Mouse (Mus musculus): ENCODE measurements around the gene Srrm4. TPM values are rescaled to one million over a fixed set of nuclear protein-coding genes. Genes with fewer than 3 reads are reported as not detected.

Srrm4 gene
- total RNA-seq, 2 experiments from 2014 or later = 2.8 to 2.9 TPM

DNA sequence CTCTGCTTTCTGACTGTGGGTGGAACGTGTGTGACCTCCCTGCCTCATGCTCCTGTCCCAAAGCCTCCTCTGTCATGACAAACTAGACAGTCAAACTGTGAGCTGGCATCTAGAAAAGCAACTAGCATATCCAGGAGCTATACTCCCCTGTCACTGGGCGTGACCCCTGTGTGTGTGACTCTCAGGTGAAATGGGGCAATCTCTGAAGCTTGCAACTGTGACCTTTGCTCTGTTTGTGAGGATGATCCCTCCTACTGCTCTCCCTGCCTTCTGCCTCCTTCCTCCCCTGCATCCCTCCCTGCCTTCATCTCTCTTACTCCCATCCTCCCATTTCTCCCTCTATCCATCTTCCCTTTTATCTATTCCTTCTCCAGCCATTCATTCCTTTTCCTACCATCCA is 187.6 kb downstream of the Srrm4 start:
- DNase-seq = no peak

DNA sequence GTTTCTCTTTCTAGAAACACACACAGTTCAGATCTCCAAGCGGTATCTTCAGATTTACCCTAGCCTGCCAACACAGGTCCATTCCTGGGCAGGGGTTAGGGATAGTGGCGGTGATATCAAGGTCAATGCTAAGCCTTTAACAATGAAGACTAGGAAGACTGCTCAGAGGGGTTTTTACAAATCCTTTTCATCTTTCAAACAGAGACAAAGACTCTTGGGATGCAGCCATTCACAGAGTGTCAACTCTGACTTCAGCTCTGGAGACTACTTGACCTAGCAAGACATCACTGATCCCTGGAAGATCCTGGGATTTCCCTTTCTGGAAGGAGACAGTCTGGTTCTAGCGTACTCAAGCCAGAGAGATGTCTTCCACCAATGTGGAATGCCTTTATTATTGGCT is 190.8 kb downstream of the Srrm4 start:
- DNase-seq = no peak

DNA sequence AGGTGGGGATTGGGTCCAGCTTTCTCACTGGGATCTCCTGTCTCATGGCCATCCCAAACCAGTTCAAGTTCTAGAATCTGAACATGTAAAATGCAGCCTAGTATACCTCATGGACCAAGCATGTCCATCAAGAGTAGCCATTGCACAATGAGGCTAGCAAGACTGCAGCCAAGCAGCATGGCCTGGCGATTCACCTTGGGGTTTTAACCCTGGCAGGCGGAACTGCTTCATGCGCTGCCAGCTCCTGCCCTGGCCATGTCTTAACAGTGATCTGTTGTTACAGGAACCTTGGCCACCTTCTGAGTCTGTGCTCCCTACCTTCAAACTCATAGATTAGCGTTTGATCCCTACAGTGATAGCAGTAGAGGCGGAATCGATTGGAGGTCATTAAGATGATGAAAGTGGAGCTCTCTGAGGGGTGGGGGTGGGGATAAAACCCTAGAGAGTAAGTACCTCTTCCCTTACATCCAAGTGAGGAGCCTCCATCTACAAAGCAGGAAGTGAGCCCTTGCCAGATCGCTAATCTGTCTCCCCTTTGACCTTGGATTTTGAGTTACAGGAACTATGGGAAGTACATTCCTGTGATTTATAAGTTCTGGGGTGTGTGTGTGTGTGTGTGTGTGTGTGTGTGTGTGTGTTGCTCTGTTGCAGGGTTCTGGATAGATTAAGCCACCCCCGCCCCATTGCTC is 191.4 kb downstream of the Srrm4 start:
- DNase-seq = peak; percentile 76

DNA sequence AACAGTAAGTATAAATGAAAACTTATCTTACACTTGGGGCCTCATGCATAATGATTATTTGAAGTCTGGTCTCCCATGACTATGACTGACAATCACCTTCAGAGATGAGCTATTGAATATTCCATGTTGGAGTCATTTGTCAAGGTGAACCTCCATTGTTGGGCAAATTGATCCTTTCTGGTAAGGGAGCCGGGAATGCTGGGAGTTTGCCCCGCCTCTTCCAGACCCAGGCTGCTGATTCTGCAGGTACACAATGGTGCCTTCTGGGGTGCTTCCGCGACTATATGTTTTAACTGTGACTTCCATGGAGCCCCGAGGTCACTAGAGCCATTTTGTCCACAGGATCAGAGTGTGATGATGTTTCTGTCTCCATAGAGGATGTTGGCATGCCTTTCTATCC is 195.5 kb downstream of the Srrm4 start:
- DNase-seq = no peak

DNA sequence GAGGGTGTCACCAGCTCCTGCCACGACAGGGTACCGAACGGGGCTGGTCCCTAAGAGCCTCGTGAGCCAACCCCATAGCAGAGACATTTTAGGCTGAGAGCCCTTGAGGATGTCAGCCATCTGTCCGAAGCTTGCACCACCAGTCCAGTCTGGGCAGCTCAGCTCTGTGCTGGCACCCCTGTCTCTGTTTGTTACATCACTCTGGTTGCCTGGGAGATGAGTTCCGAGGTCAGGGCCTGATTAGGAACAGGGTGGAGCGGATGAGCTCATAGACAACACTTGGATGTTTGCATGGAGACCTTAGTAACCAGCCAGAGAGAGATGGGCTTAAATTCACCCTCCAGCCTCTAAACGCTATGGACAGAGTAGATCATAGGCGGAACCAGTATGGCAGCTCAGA is 199.0 kb downstream of the Srrm4 start:
- DNase-seq = peak; percentile 77

GRCm38 (mm10) chr5:116389856-116390542 is 201.6 kb downstream of the Srrm4 start:
- peak; percentile 77 for DNase-seq

DNA sequence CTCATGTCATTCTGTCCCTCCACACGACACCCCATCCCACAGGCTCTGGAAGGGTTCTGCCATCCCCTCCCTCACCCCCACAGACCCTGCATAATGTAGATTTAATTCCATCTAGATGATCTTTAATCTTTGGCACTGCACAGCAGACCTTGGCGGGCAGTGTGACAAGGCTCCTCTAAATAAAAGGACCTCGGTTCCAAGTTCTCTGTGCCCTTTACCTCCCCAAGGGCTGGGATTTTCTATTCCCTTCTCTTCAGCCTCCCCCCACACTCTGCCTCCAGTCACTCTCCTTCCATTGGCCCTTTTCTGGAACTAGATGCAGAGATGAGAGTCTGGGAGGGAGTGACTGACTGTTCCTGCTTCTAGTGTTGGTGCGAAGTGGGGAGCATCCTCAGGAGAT is 202.3 kb downstream of the Srrm4 start:
- peak; percentile 51 for DNase-seq

Other genes starting within 250 kb of the Srrm4 start
- gene Hspb8, start 169.0 kb downstream of the Srrm4 start, total RNA-seq (2021) = 10 to 100 TPM; 39.3 to 41.3 TPM